Mouse (Mus musculus) layer of hippocampus, postnatal 10 days (tissue): ENCODE measurements at regions not wholly inside any gene's neighbourhood (a gene's known extent, or its start where the extent isn't known, plus 50 kb on each side); places are given as distances from the start of the nearest gene placed in this dataset.

Source experiments
- DNase-seq, 2 experiments: peaks; one replicate each; pipeline ENCODE4 v3.0.0; 2021; ENCODE audit warnings: low spot score in 2 of 2

DNA sequence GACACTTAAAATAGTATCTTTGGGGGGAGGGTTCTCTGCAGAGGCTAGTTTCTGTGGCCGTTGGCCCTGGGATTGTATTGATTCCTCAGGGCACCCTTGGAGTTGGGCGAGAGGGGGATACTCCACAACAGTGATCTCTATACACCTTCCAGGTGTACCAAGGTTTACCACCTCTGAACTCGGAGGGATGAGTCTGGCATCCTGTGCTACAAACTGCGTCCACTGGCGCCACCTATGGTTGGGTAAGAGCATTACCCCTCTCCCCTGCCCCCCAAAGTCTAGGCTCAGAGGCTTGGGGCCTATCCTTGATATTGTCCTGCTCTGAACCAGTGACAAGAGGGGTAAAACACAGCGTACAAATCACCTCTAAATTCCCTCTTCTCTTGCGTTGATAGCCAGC, 62.2 kb downstream of the Gm17728 start:
- DNase-seq = no peak

GRCm38 (mm10) chr17:9484566-9484965, 62.7 kb downstream of the Gm17728 start:
- DNase-seq = no peak

DNA sequence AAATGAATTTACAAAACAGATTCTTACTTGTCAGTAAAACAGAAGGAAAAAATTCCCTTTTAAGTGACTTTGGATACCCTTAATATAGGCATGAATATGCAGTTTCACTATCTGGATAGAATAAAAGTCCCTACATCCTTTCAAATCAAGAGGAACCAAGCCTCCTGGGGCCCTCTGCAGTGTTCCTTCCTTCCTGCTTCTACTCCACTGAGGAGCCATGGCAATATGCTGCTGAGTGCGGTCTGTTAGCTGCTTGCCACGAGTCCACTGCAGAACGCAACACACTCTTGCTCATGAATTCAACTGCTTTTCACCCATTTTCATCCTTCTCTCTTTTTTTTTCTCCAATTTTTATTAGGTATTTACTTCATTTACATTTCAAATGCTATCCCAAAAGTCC, 107.5 kb downstream of the Gm17728 start:
- no peak for DNase-seq

GRCm38 (mm10) chr17:9536090-9536489, 114.2 kb downstream of the Gm17728 start:
- DNase-seq = no peak

DNA sequence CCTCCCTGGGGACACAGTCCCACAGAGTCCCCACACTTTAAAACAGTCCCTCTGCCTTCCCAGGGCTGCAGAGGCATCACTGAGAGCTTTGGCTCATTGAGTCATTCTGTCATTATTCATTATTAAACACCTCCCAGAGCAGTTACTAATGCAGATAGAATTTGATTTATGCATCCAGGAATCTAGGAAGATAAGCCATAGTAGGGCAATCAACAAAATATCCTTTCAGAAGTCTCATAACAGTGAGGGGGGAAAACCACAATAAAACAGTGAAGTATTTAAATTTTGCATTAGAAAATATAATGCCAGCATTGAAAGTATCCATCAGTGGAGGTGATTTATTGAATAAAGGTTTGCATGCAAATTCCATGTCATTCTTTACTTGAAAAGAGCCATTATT, 116.5 kb downstream of the Gm17728 start:
- DNase-seq = no peak

DNA sequence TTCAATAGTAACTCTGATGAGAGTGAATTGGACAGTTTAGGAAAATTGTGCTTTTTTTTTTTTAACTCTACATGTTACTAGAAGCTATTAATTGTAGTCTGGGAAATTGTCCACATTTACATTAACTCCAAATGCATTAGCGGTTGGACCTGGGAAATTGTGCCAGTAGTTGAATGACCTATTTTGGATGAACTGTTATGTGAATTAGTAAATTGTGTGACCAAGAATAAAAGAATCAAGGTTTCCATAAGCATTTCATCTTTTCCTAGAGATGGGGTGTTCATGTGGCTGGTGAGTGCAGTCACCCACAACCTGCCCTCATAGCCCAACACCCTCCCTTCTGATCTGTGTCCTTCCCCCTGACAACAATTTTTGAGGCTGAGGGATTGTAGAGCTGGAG, 118.3 kb downstream of the Gm17728 start:
- no peak for DNase-seq

DNA sequence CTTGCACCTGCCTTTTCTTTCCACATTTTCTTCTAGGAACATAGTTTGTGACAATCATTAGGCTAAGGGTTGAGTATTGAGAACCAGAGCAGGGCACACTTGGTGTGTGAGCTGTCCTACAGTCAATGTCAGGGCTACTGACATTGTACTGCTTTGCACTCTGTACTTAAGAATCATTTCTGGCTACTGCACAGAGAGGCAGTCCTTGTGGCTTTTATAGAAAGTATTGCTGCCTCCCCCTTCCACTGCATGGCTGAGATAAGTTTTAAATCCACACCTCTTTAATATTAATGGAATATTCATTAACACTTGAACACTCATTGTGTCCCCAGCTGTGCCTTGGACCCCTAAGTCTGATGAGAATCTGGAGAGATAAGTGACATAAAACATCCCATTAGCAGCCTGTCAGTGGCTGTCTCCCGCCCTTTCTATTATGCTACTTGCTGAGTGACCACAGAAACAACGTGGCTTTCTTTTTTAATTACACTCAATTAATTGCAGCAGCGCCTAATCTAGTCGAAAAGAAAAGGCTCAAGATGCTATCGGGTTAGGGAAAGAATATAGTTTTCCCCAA, 121.5 kb downstream of the Gm17728 start:
- DNase-seq = no peak

DNA sequence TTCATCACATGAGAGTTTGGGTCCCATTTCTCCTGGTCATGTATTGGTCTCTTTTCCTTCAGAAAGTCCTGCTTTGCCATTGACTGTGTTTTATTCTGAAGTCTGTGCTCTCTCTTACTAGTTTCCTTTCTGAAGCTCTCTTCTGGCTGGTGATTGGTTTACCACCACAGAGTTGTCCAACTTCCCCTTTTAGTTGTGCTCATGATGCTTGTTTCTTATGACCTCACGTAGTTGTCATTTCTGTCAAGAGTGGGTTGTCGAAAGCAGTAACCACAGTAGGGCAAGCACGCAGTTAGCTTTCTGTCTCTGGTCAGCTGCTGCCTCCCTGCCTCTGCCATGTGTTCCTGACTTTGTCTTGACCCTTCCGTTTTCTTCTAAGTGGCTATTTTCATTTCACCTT, 112.0 kb downstream of the Pabpc6 start:
- no peak for DNase-seq

GRCm38 (mm10) chr17:9566846-9567245, 102.7 kb downstream of the Pabpc6 start:
- DNase-seq = no peak

GRCm38 (mm10) chr17:9579401-9580371, 89.8 kb downstream of the Pabpc6 start:
- peak; percentile 18 to 58 for DNase-seq

GRCm38 (mm10) chr17:9598131-9598530, 71.4 kb downstream of the Pabpc6 start:
- no peak for DNase-seq

GRCm38 (mm10) chr17:9600459-9600858, 69.1 kb downstream of the Pabpc6 start:
- DNase-seq = no peak
